Mouse (Mus musculus) myocyte (in vitro differentiated cells): ENCODE results near the gene Hsd11b2. TPM values are rescaled to one million over a fixed set of nuclear protein-coding genes. Genes with fewer than 3 reads are reported as not detected.
"Not testable (repeated sequence)": the region's sequence is repeated elsewhere in the genome, so short reads cannot be mapped to it uniquely, and the experiment has no call there.

Source experiments
- H3K27me3 ChIP-seq: one replicate; pipeline ENCODE4 v1.6.1; 2011; ENCODE audit not compliant: control insufficient read depth, insufficient read depth, insufficient read length
- H3K36me3 ChIP-seq: one replicate; pipeline ENCODE4 v1.6.1; 2011; ENCODE audit not compliant: control insufficient read depth, insufficient read depth
- H3K4me2 ChIP-seq: one replicate; pipeline ENCODE4 v1.6.1; 2011; ENCODE audit warnings: low read depth, control low read depth
- H3K4me3 ChIP-seq: one replicate; pipeline ENCODE4 v1.5.1; 2011; ENCODE audit warnings: mild to moderate bottlenecking, control low read depth, moderate library complexity
- H3K79me2 ChIP-seq: one replicate; pipeline ENCODE4 v1.6.1; 2011; ENCODE audit not compliant: control insufficient read depth, insufficient read depth
- H3ac ChIP-seq: one replicate; pipeline ENCODE4 v1.6.1; 2011; ENCODE audit not compliant: control insufficient read depth, insufficient read length
- CEBPB ChIP-seq: IDR thresholded peaks from 2 replicates; pipeline ENCODE4 v1.6.1; 2011; ENCODE audit warnings: mild to moderate bottlenecking, moderate library complexity; ENCODE audit not compliant: poor library complexity, insufficient read depth, severe bottlenecking
- E2F4 ChIP-seq: IDR thresholded peaks from one replicate; pipeline ENCODE4 v1.6.1; 2011; ENCODE audit warnings: mild to moderate bottlenecking, control low read depth, moderate library complexity; ENCODE audit not compliant: insufficient read depth
- MAX ChIP-seq: IDR thresholded peaks from one replicate; pipeline ENCODE4 v1.6.1; 2011; ENCODE audit warnings: low read depth, mild to moderate bottlenecking, control low read depth
- MYOD1 ChIP-seq, 3 experiments: IDR thresholded peaks; one replicate each; pipeline ENCODE4 v1.6.1; 2011; ENCODE audit warnings: control low read depth in 2 of 3, low read depth in 2 of 3, mild to moderate bottlenecking in 2 of 3, moderate library complexity in 1 of 3; ENCODE audit not compliant: insufficient read length in 2 of 3, control insufficient read depth in 1 of 3
- MYOG ChIP-seq, 3 experiments: IDR thresholded peaks; one replicate each; pipeline ENCODE4 v1.6.1; 2011; ENCODE audit warnings: control low read depth in 2 of 3, low read depth in 2 of 3, mild to moderate bottlenecking in 2 of 3; ENCODE audit not compliant: insufficient read length in 2 of 3, control insufficient read depth in 1 of 3, insufficient read depth in 1 of 3
- POLR2A ChIP-seq: IDR thresholded peaks from one replicate; pipeline ENCODE4 v1.6.1; 2011; ENCODE audit warnings: low read depth, mild to moderate bottlenecking, control low read depth, moderate library complexity; ENCODE audit not compliant: insufficient read length
- POLR2AphosphoS2 ChIP-seq: IDR thresholded peaks from one replicate; pipeline ENCODE4 v1.6.1; 2011; ENCODE audit warnings: low read depth, control low read depth; ENCODE audit not compliant: insufficient read length
- REST ChIP-seq: IDR thresholded peaks from one replicate; pipeline ENCODE4 v1.6.1; 2011; ENCODE audit warnings: mild to moderate bottlenecking, control low read depth, moderate library complexity; ENCODE audit not compliant: insufficient read depth, insufficient read length
- SRF ChIP-seq: IDR thresholded peaks from one replicate; pipeline ENCODE4 v1.6.1; 2011; ENCODE audit warnings: low read depth; ENCODE audit not compliant: control insufficient read depth, insufficient read length
- TCF12 ChIP-seq: IDR thresholded peaks from one replicate; pipeline ENCODE4 v1.6.1; 2011; ENCODE audit warnings: mild to moderate bottlenecking, control low read depth; ENCODE audit not compliant: poor library complexity, insufficient read depth, severe bottlenecking
- TCF3 ChIP-seq: IDR thresholded peaks from one replicate; pipeline ENCODE4 v1.6.1; 2011; ENCODE audit warnings: low read depth, control low read depth; ENCODE audit not compliant: insufficient read length
- USF1 ChIP-seq: IDR thresholded peaks from one replicate; pipeline ENCODE4 v1.6.1; 2011; ENCODE audit warnings: low read depth, mild to moderate bottlenecking, control low read depth, moderate library complexity
- polyA plus RNA-seq: library from polyadenylated mRNA; unstranded; fragments of >200 nt; fragmentation: generic; extraction: Trizol; gene quantifications from one replicate; pipeline ENCODE4 v1.2.1, GENCODE M21; 2012; ENCODE audit warnings: missing spikeins

The Hsd11b2 gene
- polyA plus RNA-seq, 1 experiment = 0.59 TPM

GRCm38 (mm10) chr8:105554087-105554486 lies 35.5 kb downstream of the Hsd11b2 start:
- Histone ChIP-seq H3K79me2 (peaks cover 14% of the 10 kb centered on the region), H3K4me2 (no peak overlapping the region), H3K4me3 (no peak overlapping the region), H3ac (no peak overlapping the region), H3K27me3 (no peaks in the 10 kb centered on the region), H3K36me3 (peaks cover 9% of the 10 kb centered on the region)
- TF ChIP-seq USF1 = no peak
- no peak for TF ChIP-seq E2F4

- Histone ChIP-seq H3K4me3 (no peak overlapping the region), H3K36me3 (peaks cover 9% of the 10 kb centered on the region), H3K27me3 (no peaks in the 10 kb centered on the region), H3ac (no peak overlapping the region), H3K4me2 (no peak overlapping the region), H3K79me2 (peaks cover 14% of the 10 kb centered on the region)
- TF ChIP-seq POLR2A (no peak), USF1 (no peak), TCF3 (no peak), MAX (no peak), CEBPB (no peak), POLR2AphosphoS2 (no peak), MYOD1 (IDR thresholded peaks at IDR 0.05; ENCODE audit: control insufficient read depth in 1 of 3, insufficient read length in 2 of 3, low read depth in 2 of 3) (no peak), TCF12 (no peak), MYOG (IDR thresholded peaks at IDR 0.05; ENCODE audit: control insufficient read depth in 1 of 3, insufficient read depth in 1 of 3, insufficient read length in 2 of 3, low read depth in 2 of 3) (no peak), SRF (no peak), E2F4 (no peak), REST (no peak)
Measured at GRCm38 (mm10) chr8:105555230-105555629, 36.7 kb downstream of the Hsd11b2 start.

GRCm38 (mm10) chr8:105562863-105563262 lies 44.3 kb downstream of the Hsd11b2 start:
- Histone ChIP-seq H3K4me3 (no peak overlapping the region), H3K27me3 (no peaks in the 10 kb centered on the region), H3K4me2 (no peak overlapping the region), H3K79me2 (peaks cover 38% of the 10 kb centered on the region), H3K36me3 (peaks cover 7% of the 10 kb centered on the region), H3ac (no peak overlapping the region)
- no peak for TF ChIP-seq TCF3
- no peak for TF ChIP-seq CEBPB
- TF ChIP-seq POLR2A = no peak
- no peak for TF ChIP-seq E2F4
- no peak for TF ChIP-seq SRF
- no peak for TF ChIP-seq USF1
- no peak for TF ChIP-seq REST
- no peak for TF ChIP-seq POLR2AphosphoS2
- no peak for TF ChIP-seq MYOG (IDR thresholded peaks at IDR 0.05; ENCODE audit: control insufficient read depth in 1 of 3, insufficient read depth in 1 of 3, insufficient read length in 2 of 3, low read depth in 2 of 3)
- no peak for TF ChIP-seq MYOD1 (IDR thresholded peaks at IDR 0.05; ENCODE audit: control insufficient read depth in 1 of 3, insufficient read length in 2 of 3, low read depth in 2 of 3)
- no peak for TF ChIP-seq MAX
- no peak for TF ChIP-seq TCF12

GRCm38 (mm10) chr8:105563871-105564270 lies 45.3 kb downstream of the Hsd11b2 start:
- Histone ChIP-seq H3K79me2 (peaks cover 38% of the 10 kb centered on the region), H3K27me3 (no peaks in the 10 kb centered on the region), H3K36me3 (no peaks in the 10 kb centered on the region), H3ac (no peak overlapping the region), H3K4me2 (peak overlapping the region; percentile 74), H3K4me3 (no peak overlapping the region)
- TF ChIP-seq TCF3 = no peak

- peak overlapping the region; percentile 74 for H3K4me2 ChIP-seq
- H3K27me3 ChIP-seq, H3K36me3 ChIP-seq, H3ac ChIP-seq: not testable (repeated sequence)
- H3K4me3 ChIP-seq = peak overlapping the region; percentile 68
- peaks cover 38% of the 10 kb centered on the region for H3K79me2 ChIP-seq
Measured at GRCm38 (mm10) chr8:105564573-105565229, 46.1 kb downstream of the Hsd11b2 start.

- Histone ChIP-seq H3K79me2 (peaks cover 38% of the 10 kb centered on the region), H3K4me2 (peak overlapping the region; percentile 74), H3K4me3 (peak overlapping the region; percentile 68), H3K36me3 (no peaks in the 10 kb centered on the region), H3K27me3 (no peaks in the 10 kb centered on the region), H3ac (peak overlapping the region; percentile 31)
- TF ChIP-seq MAX (no peak), CEBPB (no peak), TCF12 (no peak), USF1 (no peak), MYOD1 (IDR thresholded peaks at IDR 0.05; ENCODE audit: control insufficient read depth in 1 of 3, insufficient read length in 2 of 3, low read depth in 2 of 3) (no peak), E2F4 (no peak), POLR2AphosphoS2 (no peak), SRF (no peak)
Measured at GRCm38 (mm10) chr8:105565401-105565881, 46.9 kb downstream of the Hsd11b2 start.
